Mouse (Mus musculus) induced T-regulatory cell, adult 2 months (primary cell): Measurements from ENCODE around the gene Fam209.

Source experiments
- DNase-seq: peaks from one replicate; pipeline ENCODE4 v3.0.0-alpha.2; 2012; ENCODE audit warnings: low read depth

Gene Fam209

DNA sequence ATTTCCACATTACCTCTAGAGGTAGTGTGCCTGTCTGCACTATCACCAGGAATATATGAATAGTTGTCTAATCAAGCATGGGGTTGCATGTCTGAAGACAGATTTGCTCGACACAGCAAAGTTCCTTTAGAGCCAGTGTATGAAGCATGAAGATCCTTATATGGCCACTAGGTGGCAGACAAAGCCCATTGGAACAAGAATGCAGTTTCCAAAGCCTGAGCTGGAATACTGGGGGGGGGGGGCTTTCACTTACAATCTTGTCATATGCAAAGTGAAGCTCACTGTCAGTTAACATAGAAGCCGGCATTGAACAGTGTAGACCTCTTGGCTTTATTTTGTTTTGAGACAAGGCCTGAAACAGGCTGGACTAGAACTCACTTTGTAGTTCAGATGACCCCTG, 5.5 kb downstream of the Fam209 start:
- peak; percentile 71 for DNase-seq

DNA sequence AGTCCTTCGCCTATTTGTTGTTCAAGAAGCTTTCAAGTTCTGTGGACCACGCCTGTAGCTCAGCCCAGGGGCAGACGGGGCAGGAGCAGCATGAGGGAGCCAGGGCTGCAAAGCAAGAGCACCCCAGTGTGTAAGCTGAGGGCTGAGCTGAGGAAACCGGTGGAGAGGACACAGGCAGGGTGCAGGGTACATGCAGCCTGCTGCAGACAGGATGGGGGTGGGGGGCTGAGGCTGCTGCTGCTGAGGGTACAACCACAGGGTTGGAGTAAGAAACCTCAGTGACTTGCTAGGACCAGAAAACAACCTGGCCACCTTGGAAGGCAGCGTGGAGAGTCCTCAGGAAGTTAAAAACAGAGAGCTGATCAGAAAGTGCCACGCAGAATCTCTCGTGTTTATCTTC, 8.0 kb downstream of the Fam209 start:
- DNase-seq, result no peak

DNA sequence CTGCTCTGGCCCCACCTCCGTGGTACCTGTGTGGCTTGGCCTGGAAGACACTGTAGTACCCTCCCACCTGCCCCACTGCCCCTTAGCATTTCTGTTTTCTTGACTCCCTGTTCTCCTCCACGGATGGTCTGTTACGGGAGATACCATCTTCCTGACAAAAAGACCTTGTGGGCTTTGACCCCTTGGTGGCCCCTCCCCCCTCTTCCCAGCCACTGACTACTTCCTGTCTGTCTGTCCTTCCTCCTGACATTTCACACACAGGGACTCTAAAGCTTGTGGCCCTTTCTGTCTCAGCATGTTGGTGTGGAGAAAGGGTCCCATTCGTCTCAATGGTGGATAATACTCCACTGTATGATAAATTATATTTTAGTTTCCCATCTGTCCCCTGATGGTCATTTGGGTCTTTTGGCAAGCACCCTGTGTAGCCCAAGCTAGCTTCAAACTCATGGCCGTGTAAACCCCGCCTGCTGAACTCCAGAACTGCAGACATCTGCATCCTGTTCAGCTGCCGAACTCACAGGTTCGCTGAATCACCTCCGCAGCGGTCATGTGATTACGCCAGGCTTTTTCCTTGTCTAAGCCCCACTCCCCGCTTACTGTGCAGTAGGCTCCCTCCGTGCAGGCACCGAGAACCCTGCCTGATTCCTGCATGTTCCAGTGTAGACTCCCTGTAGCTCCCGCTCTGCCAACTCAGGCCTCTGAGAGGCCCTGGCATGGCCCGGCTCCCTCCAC, 9.5 kb downstream of the Fam209 start:
- DNase-seq, result no peak

DNA sequence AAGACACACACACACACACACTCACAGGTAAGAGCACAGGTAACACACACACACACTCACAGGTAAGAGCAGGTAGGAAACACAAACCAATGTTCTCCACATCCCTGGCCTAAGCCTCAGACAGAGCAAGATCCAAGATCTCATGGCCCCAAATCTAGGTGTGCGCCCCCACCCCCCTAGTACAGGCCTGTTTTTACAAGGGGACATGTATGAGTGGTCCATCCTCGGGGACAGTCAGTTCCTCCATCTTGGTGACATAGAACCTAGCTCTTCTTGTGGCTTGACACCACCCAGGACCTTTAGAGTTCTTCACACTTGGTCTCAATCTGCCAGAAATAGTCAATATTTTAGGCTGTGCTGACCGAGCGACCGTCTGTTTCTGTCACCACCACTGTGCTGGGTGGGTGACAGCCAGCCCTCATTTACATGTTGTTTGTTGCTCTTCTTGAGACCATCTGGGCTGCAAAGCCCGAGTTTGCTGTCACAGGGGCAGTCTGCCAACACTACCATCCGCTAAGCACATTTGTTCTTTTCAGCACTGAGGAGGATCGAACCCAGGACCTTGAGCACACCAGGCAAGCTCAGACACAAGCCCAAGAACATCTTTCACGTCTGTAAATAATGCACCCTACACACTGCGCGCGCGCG, 11.6 kb downstream of the Fam209 start:
- no peak for DNase-seq

DNA sequence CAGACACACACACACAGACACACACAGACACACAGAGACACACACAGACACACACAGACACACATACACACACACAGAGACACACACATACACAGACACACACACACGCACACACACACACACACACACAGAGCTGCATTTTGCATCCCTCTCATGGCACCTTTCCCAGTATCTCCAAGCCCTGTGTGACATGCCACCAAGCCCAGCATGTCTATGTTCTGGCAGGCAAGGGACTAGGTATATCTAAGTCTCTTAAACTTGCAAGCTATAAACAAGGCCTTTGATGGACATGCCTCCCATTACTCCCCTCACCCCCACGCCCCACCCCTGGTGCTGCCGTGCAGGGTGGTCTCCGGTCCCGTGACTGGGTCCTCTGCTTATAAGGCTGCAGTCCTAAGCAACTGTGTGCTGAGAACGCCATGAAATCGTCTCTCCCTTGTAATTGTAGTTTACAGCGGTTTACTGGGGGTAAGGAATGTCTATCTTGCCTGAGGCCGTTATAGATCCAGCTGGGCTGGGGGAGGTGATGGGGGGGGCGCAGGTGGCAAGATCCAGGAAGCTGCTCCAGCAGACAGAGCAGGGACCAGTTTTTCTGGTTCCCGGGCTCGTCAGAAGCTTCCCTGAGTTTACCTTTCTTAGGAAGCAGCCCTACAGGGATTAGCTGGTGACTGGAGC, 12.5 kb downstream of the Fam209 start:
- no peak for DNase-seq

DNA sequence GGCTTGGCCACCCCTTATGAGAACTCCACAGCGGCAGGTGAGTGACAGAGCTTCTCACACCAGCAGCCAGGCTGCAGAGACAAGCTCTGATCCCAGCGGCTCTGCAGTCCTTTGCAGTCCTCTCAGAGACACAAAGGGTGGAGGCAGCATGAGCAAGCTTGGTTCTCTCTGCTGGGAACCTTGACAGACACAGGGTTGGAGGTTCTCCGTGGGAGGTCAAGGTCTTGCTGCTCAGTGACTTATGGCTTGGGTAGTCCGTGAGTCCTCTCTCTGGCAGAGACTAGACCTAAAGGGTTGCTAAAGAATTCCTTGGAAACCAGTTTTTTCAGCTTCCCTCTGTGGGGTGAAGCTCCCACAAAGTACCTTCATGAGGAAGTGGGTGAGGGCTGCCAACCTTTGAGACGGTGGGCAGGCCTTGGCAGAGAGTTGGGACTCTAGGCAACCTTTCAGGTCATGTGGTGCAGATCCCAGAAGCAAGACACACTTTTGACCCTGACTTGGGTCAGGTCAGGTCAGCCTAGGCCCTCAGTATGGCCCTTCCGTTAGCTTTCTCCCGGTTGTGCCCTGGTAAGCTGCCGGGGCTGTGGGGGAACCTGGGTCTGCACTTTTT, 24.5 kb downstream of the Fam209 start:
- no peak for DNase-seq

DNA sequence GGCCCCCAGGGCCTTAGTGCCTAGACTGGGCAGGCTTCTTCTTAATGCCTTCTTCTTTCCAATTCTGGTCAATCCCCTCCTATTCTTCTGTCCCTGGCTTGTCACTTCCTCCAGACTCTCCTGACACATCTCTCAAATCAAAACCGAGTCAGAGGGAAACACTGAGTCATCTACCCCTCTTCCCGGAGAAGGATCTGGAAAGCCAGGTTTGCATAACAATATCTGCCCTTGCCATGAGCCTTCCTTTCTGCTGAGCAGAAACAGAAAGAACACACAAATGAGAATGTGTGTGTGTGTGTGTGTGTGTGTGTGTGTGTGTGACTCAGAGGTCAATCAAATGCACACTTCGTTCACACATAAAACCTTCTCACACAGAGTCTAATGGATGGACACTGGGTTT, 26.5 kb downstream of the Fam209 start:
- DNase-seq, result no peak

DNA sequence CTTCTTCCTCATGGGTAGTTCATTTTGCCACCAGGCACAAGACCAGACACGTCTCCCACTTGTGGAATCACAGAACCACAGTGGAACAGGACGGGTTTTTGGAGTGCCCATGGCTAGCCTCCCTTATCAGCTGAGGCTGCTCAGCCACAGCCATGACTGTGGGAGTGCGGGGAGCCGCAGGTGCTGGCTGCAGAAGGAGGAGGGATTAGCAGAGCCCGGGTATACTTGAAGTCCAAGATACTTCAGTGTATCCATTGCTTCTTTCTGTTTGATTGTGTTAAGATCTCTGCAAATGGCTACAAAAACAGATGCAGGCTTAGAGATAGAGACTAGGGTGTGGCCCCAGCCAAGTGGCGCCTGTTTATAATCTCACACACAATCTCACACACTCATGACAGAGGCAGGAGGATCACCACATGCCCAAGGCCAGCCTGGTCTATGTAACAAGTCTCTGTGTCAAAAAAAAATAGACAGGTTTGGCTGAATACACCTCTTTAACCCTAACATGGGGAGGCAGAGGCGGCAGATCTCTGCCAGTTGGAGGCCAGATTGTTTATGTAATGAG, 28.5 kb downstream of the Fam209 start:
- DNase-seq, result no peak

DNA sequence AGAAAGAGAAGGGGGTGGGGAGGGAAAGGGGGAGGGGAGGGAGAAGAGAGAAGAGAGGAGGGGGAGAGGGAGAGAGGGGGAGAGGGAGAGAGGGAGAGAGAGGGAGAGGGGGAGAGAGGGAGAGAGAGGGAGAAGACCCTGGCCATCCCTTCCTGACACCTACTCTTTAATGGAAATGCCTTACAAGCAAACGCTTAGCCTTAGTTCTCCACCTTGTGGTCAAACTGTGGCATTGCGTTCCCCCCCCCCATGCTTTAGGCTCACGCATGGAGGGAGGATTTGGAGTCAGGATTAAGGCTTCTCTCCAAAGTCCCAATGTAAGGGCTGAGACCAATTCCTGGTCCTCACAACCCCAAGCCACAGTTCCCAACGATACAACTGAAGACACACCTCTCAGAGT, 29.0 kb downstream of the Fam209 start:
- peak; percentile 69 for DNase-seq

DNA sequence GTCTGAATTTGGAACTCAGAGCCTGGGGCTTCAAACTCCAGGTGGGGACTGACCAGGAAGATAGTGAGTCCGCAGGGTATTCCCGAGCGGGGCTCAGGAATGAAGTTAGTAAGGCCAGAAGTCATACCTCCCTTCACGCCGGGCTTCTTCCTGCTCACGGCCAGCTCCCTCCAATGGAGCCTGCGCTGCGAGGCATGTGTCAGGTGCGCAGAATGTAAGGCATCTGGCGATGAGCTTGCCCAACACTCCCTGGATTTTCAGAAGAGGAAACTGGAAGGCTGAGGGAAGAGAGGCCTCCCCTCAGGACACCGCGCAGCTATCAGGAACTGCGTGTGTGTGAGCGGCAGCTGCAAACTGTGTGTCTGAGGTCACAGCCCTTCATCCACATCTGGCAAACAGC, 29.8 kb downstream of the Fam209 start:
- no peak for DNase-seq

DNA sequence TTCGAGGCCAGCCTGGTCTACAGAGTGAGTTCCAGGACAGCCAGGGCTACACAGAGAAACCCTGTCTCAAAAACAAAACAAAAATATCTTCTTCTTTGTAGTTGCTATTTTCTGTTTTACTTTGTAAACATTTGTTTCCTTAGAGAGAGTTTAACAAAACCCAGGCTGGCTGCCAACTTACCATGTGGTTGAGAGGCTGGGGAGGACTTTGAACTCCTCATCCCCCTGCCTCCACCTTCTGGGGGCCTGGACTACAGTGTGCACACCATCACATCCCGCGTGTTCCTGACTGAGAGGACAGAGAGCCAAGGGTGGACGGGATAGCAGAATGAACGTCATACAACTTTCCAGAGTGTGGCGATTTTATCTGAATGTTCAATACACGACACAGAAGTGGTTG, 33.8 kb downstream of the Fam209 start:
- DNase-seq, result no peak

DNA sequence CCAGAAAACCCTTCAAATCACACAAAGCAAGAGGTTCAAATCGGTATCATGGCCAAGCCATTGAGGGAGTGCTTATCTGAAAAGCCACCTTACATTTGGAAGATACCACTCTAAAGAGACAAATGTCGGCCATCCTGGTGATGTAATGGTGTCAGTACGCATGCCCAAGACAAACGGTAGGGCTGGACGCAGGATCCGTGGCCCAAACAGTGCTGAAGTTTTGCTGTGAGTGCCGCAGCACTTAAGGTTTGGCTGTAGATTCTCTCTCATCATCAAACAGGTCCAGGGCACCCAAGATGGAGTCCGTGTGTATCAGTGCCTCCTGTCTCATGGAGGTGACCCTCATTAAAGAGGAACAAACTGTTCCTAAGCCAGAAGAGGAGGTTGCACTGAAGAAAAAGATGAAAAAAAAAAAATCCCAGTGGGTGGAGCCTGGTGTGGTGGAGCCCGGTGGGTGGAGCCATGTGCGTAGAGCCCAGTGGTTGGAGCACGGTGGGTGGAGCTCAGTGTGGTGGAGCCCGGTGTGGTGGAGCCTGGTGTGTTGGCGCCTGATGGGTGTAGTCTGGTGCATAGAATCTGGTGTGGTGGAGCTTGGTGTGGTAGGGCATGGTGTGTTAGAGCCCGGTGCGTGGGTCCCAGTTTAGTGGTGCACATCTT, 37.9 kb downstream of the Fam209 start:
- DNase-seq, result no peak

DNA sequence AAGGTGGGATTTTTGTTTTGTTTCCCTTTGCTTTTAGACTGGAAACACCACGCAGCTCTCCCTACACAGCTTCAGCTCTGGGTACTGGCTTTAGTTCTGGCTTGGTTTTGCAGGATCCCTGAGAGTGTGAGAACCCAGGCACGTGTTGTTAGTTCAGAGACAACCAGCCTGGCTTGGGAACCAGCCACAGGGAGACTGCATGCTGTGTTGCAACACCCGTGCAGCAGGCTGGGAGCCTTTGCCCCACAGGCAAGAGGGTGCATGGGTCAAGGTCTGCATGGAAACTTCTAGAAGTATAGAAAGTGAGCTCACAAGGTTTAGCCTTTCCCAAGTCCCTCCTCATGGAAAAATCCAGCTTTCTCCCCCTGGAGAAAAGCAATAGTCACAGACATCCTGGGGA, 38.6 kb downstream of the Fam209 start:
- DNase-seq, result no peak

DNA sequence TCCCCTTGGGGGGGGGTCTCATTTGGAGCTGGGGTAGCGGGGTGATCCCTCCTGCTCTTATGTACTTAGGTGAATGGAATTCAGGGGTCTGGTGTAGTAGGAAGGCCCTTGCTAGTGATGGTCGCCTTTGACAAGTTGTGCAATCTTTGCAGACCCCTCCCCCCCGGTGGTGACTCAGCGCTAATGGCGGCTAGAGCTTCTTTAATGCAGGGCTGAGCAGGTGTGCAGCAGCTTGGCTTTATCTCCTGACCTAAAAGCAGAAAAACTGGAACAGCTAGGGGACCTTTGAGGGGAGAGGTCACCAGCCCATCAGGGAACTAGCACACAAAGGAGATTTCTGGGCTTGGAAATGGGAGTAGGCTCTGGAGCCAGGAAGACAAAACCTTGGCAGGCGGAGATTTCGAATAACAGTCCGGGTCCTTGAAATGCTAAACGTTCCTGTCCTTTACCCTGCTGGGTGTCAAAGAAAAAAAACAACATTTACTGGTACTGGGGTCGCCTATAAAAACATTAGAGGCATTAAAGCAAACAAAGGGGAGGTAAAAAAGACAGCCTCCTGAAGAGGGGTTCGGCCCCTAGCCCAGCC, 44.2 kb downstream of the Fam209 start:
- DNase-seq, result no peak

DNA sequence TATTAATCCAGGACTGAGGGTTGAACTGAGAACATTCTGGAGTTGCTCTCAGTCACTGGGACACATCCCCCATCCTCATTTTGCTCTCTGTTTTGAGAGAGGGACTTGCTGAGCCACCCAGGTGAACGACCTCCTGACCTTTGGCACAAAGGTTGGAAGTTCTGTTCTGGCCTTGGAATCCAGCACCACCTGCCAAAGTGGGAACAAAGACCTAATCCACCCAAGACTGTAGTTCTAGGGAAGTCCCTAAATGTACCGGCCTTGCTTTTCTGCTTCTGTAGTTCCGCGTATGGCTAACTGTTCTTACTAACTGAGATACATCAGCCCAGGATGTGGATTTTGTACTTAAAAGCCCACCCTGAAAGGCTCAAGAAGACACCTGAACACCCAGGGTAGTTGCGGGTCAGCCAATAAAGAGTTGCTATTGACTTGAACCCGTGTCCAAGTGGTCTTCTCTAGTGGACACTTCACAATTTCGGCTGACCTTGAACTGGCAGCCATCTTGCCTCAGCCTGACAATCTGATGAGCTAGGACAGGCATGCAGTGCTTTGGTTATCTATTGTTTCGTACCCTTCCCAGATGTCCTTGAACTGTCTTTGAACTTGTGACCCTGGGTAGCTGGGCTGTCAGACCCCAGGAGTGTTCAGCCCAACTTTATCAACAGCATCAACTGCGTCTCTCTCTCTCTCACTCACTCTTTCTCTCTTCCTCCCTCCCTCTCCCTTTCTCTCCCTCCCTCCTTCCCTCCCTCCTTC, 48.5 kb downstream of the Fam209 start:
- no peak for DNase-seq

DNA sequence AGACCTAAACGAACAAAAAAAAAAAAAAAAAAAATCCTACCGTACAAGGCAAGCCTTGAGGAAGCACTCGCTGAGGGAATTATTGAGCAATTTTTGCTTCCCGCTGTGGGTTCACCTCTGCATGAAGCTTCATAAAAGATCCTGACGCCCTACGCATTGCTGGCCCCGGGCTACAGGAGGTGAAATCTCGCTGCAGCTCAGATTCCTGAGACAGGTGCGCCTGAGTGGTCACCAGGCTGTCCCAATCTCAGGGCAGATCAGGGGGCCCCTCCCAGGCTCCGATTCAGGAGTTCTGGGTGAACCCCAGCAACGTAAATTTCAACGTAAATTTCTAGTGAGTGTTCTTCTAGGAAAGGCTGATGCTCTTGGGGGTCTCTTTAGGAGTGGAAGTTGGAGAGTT, 50.2 kb downstream of the Fam209 start:
- no peak for DNase-seq
